Mouse (Mus musculus): ENCODE measurements around the gene Col12a1. TPM values are rescaled to one million over a fixed set of nuclear protein-coding genes. Genes with fewer than 3 reads are reported as not detected.

Col12a1 gene
- total RNA-seq, 2 experiments from 2014 or later, result not detected

DNA sequence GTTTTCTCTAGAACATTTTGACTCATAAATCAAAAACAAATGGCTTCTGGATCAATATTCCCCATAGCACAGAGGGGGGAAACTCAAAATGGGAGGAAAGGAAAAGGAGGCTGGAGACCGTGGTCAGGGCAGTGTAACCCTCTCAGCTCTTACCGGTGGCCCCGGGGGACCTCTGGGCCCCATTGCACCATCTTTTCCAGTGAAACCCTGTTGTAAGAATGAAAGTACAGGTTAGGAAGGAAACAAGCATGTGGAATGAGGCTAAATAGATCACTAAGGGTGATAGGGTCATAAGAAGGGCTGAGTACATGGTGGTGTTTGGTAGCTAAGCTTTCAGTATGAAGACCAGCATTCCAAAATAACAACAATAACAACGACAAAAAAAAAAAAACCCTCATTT lies 109.0 kb downstream of the Col12a1 start:
- ATAC-seq (replicated peaks; ENCODE audit: low FRiP score, low TSS enrichment, poor library complexity, severe bottlenecking), result no peak

DNA sequence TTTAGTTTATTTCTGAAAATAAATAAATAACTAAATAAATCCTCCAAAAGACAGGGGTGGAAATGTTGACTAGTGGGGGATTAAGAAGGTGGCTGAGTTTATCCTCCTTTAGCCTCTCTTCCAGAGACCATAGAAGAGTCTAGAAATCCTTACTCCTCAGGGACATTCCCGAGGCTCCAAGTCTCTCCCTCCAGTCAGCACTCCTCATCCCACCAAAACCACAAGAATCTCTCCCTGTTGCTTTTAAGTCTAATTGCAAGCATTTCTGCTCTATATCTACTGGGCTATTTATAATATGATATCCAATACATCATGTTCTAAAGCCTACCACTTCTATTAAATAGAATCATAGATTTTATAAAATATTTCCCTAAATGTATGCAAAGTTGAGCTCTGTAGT lies 109.8 kb downstream of the Col12a1 start:
- no peak for ATAC-seq (replicated peaks; ENCODE audit: low FRiP score, low TSS enrichment, poor library complexity, severe bottlenecking)

DNA sequence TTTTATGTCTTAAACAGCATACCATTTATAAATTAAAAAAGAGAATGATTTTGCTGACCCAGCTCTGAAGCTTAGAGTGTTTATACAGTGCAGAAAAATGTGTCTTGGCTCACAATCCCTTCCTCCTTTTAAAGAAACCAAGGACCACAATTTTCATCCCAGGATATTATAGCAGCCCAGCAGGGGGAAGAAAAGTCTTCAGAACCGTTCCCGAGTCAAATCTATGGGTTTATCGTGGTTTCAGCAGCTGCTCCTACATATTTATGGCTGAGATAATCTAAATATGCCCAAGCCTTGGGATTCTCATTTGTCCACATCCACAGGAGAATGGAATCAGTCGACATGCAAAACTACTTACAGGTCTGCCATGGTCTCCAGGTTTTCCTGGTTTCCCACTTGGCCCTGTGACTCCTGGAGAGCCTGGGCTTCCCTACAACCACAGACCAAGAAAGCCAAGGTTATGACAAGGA lies 110.5 kb downstream of the Col12a1 start:
- no peak for ATAC-seq (replicated peaks; ENCODE audit: low FRiP score, low TSS enrichment, poor library complexity, severe bottlenecking)

DNA sequence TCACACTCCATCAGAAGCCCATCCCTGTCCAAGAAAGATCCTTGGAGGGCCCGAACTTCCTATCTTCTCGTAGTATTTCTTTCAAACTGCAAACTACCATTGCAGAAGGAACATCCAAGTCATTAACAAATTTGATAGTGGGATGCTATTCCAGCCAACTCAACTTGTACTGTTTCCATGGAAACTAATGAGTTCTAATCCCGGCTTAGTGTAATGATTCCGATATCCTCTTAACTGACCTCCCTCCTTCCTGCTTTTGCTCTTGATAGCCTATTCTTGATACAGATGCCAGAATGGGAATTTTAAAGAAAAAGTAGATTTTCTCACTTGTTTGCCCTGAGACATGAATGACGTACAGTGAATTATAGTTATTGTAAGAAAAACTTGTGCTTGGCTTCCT lies 112.5 kb downstream of the Col12a1 start:
- no peak for ATAC-seq (replicated peaks; ENCODE audit: low FRiP score, low TSS enrichment, poor library complexity, severe bottlenecking)

DNA sequence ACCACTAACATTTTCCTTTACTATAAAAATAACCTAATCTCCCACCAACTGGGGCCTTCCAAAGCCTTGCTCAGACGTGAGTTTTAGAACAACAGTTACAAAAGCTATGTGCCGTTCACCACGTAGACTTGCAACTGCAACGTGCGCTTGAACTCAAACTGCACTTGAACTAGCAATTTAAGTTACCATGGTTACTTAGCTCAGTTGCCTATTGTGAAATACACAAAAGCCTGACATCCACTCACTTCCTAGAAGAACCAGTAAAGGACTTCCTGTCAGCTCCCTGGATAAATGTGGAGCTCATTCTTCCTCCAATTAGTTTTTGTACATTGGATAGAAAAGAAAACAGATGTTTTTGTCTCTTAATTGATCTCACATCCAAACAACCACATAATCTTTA lies 112.9 kb downstream of the Col12a1 start:
- ATAC-seq (replicated peaks; ENCODE audit: low FRiP score, low TSS enrichment, poor library complexity, severe bottlenecking), result no peak

DNA sequence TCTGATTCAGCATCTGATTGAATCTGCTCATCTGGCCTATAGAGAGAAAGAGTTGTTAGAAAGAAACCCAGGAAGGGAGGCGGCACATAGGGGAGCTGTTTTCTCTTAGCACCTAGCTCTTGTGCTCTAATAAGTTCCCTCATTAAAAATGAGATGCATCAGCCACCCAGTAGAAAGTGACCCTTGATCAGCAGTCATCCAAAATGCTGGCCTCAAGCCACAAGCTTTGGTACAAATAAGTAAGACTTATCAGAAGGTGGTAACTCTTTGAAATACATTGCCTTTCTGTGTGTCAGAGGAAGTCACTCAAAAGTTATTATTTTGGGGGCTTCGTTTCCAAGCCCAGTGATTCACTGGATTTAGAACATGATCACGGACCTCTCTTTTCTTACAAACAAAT lies 114.1 kb downstream of the Col12a1 start:
- no peak for ATAC-seq (replicated peaks; ENCODE audit: low FRiP score, low TSS enrichment, poor library complexity, severe bottlenecking)

DNA sequence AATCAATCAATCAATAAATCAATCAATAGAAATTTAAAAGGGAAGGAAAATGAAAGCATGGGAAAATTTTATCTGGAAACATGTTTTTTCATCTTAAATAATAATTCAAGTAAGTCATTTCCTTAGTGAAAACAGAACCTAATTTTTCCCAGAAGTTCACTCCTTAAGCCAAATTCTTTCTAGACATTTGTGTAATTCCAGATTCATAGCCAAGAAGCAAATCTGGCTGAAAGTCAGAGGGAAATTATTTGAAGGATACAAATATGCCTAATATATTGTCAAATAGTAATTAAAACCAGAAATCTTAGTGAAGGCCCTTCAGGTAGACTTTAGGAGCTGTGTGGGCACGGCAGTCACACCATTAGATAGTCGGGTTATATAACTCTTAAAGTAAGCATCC lies 115.2 kb downstream of the Col12a1 start:
- no peak for ATAC-seq (replicated peaks; ENCODE audit: low FRiP score, low TSS enrichment, poor library complexity, severe bottlenecking)

DNA sequence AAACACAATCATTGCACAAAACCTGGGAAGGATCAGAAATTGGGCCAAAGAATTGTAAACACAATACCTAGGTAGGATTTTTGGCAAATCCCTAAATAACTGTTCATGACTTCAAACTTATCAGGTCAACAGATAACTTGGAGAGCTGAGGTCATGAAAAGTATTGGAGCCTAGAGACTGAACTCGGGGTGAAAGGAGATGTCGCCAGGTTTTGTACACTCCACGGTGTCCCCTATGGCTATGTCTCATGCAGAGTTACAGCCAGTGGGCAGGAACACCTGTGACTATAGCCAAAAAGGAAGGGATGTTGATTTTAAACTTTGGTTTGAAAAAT lies 118.4 kb downstream of the Col12a1 start:
- ATAC-seq (replicated peaks; ENCODE audit: low FRiP score, low TSS enrichment, poor library complexity, severe bottlenecking), result no peak

DNA sequence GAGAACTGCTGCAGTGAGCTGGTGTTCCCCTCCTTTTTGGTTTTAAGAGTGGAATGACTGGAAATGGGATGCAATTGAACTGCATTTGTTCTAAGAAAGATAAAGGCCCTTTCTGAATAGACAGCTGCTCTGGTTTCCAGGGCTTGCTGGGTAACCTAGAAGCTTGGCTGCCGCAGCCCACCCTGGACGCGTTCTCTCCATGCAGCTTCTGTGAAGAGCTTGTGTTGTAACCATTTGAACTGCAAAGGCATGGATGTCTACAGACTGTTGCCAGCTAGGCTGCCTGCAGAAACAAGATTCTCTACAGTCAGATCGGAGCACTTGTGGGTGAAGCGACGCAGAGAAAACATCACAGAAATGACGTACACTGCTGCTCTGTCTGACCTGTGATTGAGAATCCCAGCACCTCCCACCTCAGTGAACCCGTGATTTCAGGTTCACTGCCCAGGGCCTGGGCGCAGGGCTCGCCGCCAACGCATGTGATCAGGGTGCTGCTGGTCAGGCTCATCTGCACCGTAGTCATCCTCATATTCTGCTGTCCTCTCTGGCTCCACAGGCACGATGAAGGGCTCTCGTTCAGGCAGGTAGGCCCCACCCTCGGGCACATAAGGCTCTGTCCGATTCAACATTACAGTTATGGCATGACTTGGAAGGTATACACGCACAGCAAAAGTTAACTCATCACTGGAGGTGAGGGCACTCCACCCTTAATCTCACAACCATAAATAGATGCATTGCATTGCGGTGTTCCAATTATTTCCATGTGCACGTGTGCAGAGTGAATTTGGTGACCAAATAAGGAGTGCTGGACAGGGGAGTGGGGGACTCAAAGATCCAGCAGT lies 119.0 kb downstream of the Col12a1 start:
- ATAC-seq (replicated peaks; ENCODE audit: low FRiP score, low TSS enrichment, poor library complexity, severe bottlenecking), result no peak

DNA sequence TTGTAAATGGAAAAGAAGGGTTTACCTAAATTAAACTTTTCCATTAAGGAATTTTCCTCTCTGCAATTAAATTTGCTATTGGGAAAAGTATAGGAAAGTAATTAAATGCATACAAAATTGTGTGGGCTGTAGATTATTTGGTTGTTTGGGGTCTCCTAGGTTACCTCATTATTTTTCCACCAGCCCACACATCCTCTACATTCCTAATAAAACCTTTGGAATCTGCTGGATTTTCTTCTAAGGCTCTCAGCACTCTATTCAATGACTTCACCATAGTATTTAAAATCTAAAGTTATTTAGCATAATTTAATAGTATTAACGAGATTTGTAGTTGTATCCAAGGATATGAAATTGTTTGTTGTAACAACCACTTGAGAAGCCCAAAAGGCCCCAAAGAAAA lies 120.1 kb downstream of the Col12a1 start:
- no peak for ATAC-seq (replicated peaks; ENCODE audit: low FRiP score, low TSS enrichment, poor library complexity, severe bottlenecking)

DNA sequence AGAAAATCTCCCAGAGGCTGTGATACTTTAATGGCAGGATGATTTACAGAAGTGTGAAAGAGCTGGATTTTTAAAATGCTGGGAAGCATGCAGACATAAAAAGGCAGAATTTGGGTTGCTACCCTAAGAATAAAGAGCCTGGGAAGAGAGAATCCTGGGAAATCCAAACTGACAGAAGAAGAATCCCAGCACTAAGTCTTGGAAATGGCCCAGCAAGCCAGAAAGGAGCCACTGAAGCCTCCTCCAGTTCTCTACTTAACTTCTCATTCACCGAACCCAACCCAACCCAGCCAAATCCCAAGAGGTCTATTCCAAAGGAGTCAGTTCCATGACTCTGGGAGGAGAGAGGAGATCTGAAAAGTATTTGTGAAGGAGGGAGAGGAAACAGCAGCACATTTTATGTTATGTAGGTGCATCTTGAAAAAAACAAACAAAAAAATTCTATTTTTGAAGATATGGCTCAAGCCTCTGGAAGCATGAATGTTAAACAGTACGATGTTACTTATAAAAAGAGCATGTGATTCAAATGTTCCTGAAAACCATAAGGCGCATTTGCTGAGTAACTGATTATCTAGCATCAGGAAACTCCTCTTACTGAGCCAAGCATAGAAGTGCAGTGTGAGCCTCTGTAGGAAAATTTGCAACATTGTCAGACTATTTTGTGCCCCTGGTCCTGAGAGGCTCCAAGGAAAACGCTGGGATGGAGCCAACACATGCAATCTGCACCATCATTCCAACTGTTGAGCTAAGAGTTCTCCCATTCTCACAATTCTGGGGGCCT lies 132.0 kb downstream of the Col12a1 start:
- ATAC-seq (replicated peaks; ENCODE audit: low FRiP score, low TSS enrichment, poor library complexity, severe bottlenecking), result no peak

DNA sequence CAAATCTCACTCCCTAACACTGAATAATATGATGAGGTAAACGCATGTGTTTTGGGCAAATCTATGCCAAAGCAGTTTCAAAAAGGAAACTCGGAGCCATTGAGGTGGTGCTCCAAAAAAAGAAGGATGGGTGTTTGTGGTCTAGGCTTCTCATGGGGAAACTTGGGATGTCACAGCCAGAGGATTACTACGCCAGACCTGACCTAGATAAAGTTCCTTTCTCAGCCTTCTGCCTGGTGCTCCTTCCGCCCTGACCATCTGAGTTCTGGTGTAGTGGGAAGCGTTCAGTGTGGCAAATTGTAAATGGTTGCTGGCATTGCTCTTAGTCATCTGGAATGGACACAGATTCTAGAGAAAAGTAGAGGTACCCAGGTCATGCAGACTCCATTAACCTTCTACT lies 151.8 kb downstream of the Col12a1 start:
- no peak for ATAC-seq (replicated peaks; ENCODE audit: low FRiP score, low TSS enrichment, poor library complexity, severe bottlenecking)

DNA sequence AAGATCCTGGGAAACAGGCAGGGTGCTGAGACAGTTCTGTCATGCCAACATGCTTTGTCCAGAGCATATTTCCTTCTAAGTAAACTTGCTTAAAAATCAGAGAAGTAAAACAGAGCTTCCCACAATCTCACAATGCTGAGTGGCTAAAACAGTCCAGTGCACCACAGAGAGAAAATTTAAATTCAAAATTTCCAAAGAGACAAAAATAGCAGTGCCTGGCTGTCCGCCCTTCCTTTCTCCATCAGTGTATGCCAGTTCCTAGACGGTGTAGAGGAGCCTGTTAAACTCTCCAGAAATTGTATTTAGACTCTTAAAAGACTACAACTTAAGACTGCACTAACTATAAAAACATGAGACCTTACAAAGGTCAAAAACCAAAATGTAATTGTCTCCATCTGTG lies 165.3 kb downstream of the Col12a1 start:
- ATAC-seq (replicated peaks; ENCODE audit: low FRiP score, low TSS enrichment, poor library complexity, severe bottlenecking), result no peak

Other genes with a start within 250 kb of the Col12a1 start
- gene Cox7a2, start 41.0 kb upstream of the Col12a1 start, total RNA-seq (2014; fragmentation: Nextera tagmentation), result 589 and 667 TPM in 2 replicates
- gene Cox7a2, start 41.0 kb upstream of the Col12a1 start, total RNA-seq (2017), result 116 and 156 TPM in 2 replicates
- gene Tmem30a, start 74.7 kb upstream of the Col12a1 start, total RNA-seq (2014; fragmentation: Nextera tagmentation), result 26.5 and 32.2 TPM in 2 replicates
- 44.1 and 66.2 TPM in 2 replicates for gene Tmem30a, start 74.7 kb upstream of the Col12a1 start, total RNA-seq (2017)

Data from megakaryocyte-erythroid progenitor cell, adult 5-6 weeks (primary cell).